Mouse (Mus musculus) neural tube, embryonic 15.5 days (tissue): Measurements from ENCODE around the gene Ctsh. TPM values are rescaled to one million over a fixed set of nuclear protein-coding genes. Genes with fewer than 3 reads are reported as not detected.

Source experiments
- ATAC-seq: fragments of 200-750 bp; cut with Nextera tagmentation; 2 replicates; pipeline ENCODE4 v1.8.0; 2017; ENCODE audit warnings: mild to moderate bottlenecking, moderate TSS enrichment, moderate library complexity; ENCODE audit not compliant: low FRiP score
- H3K27ac ChIP-seq: fragments of 300-500 bp; sonication (generic); replicated peaks from 2 replicates; pipeline ENCODE4 v1.5.1; 2015; ENCODE audit warnings: mild to moderate bottlenecking, inconsistent platforms
- H3K27me3 ChIP-seq: fragments of 300-500 bp; sonication (generic); replicated peaks from 2 replicates; pipeline ENCODE4 v1.6.1; 2015; ENCODE audit warnings: inconsistent platforms
- H3K36me3 ChIP-seq: fragments of 300-500 bp; sonication (generic); 2 replicates; pipeline ENCODE4 v1.6.1; 2015; ENCODE audit warnings: inconsistent platforms
- H3K4me1 ChIP-seq: fragments of 300-500 bp; sonication (generic); 2 replicates; pipeline ENCODE4 v1.6.1; 2015; ENCODE audit warnings: inconsistent platforms
- H3K4me2 ChIP-seq: fragments of 300-500 bp; sonication (generic); 2 replicates; pipeline ENCODE4 v1.6.1; 2015; ENCODE audit warnings: inconsistent platforms, mild to moderate bottlenecking, moderate library complexity
- H3K4me3 ChIP-seq: fragments of 300-500 bp; sonication (generic); replicated peaks from 2 replicates; pipeline ENCODE4 v1.5.1; 2015; ENCODE audit warnings: mild to moderate bottlenecking, inconsistent platforms
- H3K9ac ChIP-seq: fragments of 300-500 bp; sonication (generic); replicated peaks from 2 replicates; pipeline ENCODE4 v1.6.1; 2015; ENCODE audit warnings: mild to moderate bottlenecking, inconsistent platforms
- H3K9me3 ChIP-seq: fragments of 300-500 bp; sonication (generic); replicated peaks from 2 replicates; pipeline ENCODE4 v1.6.1; 2016; ENCODE audit warnings: inconsistent platforms
- WGBS: fragments of 180-500 bp; shearing (Covaris S2); methylation state at CpG from one replicate; pipeline ENCODE4 v1.1.7; 2015; ENCODE audit warnings: mixed read lengths; 5-methylcytosine and 5-hydroxymethylcytosine counted together
- polyA plus RNA-seq: library from polyadenylated mRNA; unstranded; fragments of >200 nt; fragmentation: Nextera tagmentation; extraction: Ambion mirVana; gene quantifications from 2 replicates; pipeline ENCODE4 v1.2.1, GENCODE M21; 2015

Gene Ctsh
- polyA plus RNA-seq, 1 experiment from 2014 or later = 41.7 TPM

DNA sequence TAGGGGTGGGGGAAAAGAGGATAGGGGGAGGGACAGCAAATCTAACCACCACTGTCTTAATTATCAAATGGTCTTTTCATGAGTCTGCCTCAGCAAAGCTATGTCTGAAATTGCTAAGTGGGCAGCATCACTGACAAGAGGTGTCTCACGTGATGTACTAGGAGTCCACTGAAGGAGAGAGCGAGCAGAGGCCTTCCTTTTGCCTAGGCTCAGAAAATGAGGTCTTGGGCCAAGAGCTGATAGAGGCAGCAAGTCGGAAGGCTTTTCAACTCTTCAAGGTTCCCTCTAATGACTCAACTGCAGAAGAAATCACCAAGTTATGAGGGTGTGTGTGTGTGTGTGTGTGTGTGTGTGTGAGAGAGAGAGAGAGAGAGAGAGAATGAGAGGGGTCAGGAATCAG, 30.2 kb downstream of the Ctsh start:
- no peak overlapping the region for H3K9ac ChIP-seq
- 94% methylated on average over 3 of the region's 3 CpGs for WGBS
- H3K4me3 ChIP-seq = no peak overlapping the region
- no peak overlapping the region for H3K4me2 ChIP-seq
- H3K36me3 ChIP-seq = peaks cover 22% of the 10 kb centered on the region
- no peak overlapping the region for H3K27ac ChIP-seq
- H3K4me1 ChIP-seq = no peaks in the 10 kb centered on the region
- no peaks in the 10 kb centered on the region for H3K9me3 ChIP-seq
- H3K27me3 ChIP-seq = no peaks in the 10 kb centered on the region
- no peak for ATAC-seq

- Histone ChIP-seq H3K4me1 (no peaks in the 10 kb centered on the region), H3K4me2 (no peak overlapping the region), H3K36me3 (peaks cover 30% of the 10 kb centered on the region), H3K27ac (no peak overlapping the region), H3K9ac (no peak overlapping the region), H3K27me3 (no peaks in the 10 kb centered on the region), H3K9me3 (no peaks in the 10 kb centered on the region), H3K4me3 (no peak overlapping the region)
- WGBS = 92% methylated on average over 8 of the region's 8 CpGs
- no peak for ATAC-seq
Observed at GRCm38 (mm10) chr9:90084766-90085468, 31.0 kb downstream of the Ctsh start.

DNA sequence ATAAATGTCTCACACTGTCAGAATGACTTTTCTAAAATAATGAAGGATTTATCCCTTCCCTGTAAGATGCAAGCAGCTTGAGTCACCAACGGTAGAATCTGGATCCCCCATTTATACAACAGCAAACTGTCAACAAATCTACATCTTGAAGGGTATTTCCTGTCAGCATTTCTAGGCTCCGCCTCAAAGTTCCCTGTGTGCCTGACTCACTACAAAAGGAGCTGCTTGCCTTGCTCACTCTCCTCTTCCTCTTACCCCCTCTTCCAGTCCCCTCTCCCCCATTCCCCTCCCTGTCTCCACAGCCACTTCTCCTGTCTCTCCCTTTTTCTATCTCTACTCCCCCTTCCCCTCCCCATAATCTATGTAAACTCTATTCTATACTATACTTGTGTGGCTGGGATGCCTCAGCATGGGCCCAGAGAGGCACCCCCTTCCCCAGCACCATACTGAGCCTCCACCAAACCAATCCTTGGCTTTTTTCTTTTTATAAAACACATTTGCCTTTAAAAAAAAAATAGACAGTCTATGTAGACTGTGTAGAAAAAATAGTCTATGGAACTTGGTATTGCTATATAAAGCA, 34.0 kb downstream of the Ctsh start:
- WGBS = 88% methylated on average over 2 of the region's 2 CpGs
- ATAC-seq = peak; percentile 58; the same call in 1 of the 2 replicates
- no peaks in the 10 kb centered on the region for H3K9me3 ChIP-seq
- H3K4me1 ChIP-seq = no peaks in the 10 kb centered on the region
- no peak overlapping the region for H3K9ac ChIP-seq
- H3K4me3 ChIP-seq = no peak overlapping the region
- no peak overlapping the region for H3K4me2 ChIP-seq
- no peak overlapping the region for H3K27ac ChIP-seq
- H3K36me3 ChIP-seq = peaks cover 51% of the 10 kb centered on the region
- no peaks in the 10 kb centered on the region for H3K27me3 ChIP-seq

DNA sequence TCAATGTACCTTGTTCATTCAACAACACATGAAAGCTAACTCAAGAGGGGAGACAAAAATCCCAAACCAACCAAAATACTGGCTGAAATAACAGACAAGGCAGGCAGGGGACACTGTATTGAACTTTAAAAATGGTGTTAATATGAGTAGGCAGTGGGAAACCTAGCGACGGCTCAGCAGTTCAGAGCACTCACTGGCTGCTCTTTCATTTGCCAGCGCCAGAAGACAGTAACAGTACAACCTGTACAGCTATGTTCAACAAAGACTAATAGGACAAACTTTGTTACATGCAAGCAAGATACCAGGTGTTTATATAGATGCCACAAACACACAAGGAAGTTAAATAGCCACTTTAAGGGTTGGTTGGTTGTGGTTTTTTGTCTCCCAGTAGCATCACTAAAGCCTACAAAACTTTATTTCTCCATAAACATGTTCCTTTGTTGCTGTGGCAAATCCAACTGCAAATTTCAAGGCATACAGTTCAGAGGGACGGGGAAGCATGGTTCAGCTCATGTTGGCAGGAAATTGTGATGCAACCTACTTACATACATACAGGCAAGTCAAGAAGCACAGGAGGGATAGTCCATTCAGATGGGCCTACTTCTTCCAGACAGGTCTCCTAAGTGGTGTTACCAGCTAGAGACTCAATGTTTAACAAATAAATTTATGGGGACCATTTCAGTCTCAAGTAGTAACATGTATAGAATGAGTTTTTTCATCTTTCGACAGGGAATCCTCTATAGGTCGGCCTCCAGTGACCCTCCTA, 35.6 kb downstream of the Ctsh start:
- ATAC-seq = no peak
- H3K27me3 ChIP-seq = no peaks in the 10 kb centered on the region
- H3K9ac ChIP-seq = no peak overlapping the region
- H3K4me3 ChIP-seq = no peak overlapping the region
- peaks cover 57% of the 10 kb centered on the region for H3K36me3 ChIP-seq
- H3K4me2 ChIP-seq = no peak overlapping the region
- WGBS = 95% methylated on average over 6 of the region's 6 CpGs
- H3K9me3 ChIP-seq = no peaks in the 10 kb centered on the region
- H3K27ac ChIP-seq = no peak overlapping the region
- no peaks in the 10 kb centered on the region for H3K4me1 ChIP-seq

- H3K9ac ChIP-seq = no peak overlapping the region
- ATAC-seq = no peak
- H3K27me3 ChIP-seq = no peaks in the 10 kb centered on the region
- H3K4me3 ChIP-seq = no peak overlapping the region
- H3K9me3 ChIP-seq = no peaks in the 10 kb centered on the region
- no peak overlapping the region for H3K27ac ChIP-seq
- no peak overlapping the region for H3K4me2 ChIP-seq
- 89% methylated on average over 5 of the region's 5 CpGs for WGBS
- H3K36me3 ChIP-seq = peaks cover 68% of the 10 kb centered on the region
- no peaks in the 10 kb centered on the region for H3K4me1 ChIP-seq
Observed at GRCm38 (mm10) chr9:90098934-90099333, 45.0 kb downstream of the Ctsh start.

DNA sequence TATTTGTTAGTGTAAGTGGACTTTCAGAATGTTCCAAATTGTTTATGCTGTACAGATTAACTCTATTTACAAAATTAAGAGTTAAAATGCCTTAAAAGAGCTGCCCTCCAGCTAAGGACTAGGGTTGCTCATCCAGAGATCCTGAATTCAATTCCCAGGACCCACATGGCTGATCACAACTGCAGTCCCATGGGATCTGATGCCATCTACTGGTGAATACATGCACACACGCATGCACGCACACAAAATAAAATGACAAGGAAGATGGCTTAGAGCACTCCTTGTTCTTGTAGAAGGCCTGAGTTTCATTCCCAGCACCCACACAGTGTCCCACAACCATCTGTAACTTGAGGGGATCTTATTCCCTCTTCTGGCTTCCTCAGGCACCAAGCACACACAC, 46.8 kb downstream of the Ctsh start:
- H3K27ac ChIP-seq = no peak overlapping the region
- H3K4me2 ChIP-seq = no peak overlapping the region
- H3K9me3 ChIP-seq = no peaks in the 10 kb centered on the region
- WGBS = 53% methylated on average over 2 of the region's 2 CpGs
- ATAC-seq = no peak
- H3K36me3 ChIP-seq = peaks cover 67% of the 10 kb centered on the region
- H3K4me3 ChIP-seq = no peak overlapping the region
- H3K4me1 ChIP-seq = no peaks in the 10 kb centered on the region
- H3K27me3 ChIP-seq = no peaks in the 10 kb centered on the region
- no peak overlapping the region for H3K9ac ChIP-seq

- peaks cover 16% of the 10 kb centered on the region for H3K4me1 ChIP-seq
- no peaks in the 10 kb centered on the region for H3K9me3 ChIP-seq
- H3K27ac ChIP-seq = no peak overlapping the region
- H3K4me2 ChIP-seq = no peak overlapping the region
- ATAC-seq = no peak
- H3K9ac ChIP-seq = no peak overlapping the region
- H3K4me3 ChIP-seq = no peak overlapping the region
- no peaks in the 10 kb centered on the region for H3K27me3 ChIP-seq
- WGBS = 97% methylated on average over 1 of the region's 1 CpGs
- peaks cover 36% of the 10 kb centered on the region for H3K36me3 ChIP-seq
Observed at GRCm38 (mm10) chr9:90105462-90105861, 51.5 kb downstream of the Ctsh start.

DNA sequence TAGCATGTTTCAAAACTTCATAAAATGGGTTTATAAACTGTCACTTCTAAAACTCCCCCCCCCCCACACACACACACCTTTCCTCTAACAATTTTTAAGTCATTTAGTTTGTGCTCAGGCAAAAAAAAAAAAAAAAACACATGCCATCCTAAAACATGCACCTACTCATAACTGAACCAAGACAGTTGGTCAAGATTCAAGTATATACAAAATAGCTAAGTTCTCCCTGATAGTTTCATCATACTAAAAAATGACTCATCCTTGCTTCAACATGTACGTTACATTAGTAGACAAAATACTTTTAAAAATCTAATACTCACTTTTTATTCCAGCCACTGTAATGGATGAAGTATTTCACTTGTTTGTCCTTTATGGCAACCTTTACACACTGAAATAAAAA, 53.0 kb downstream of the Ctsh start:
- Histone ChIP-seq H3K27ac (no peak overlapping the region), H3K36me3 (peaks cover 27% of the 10 kb centered on the region), H3K4me3 (no peak overlapping the region), H3K4me2 (no peak overlapping the region), H3K27me3 (no peaks in the 10 kb centered on the region), H3K4me1 (peaks cover 27% of the 10 kb centered on the region), H3K9me3 (no peaks in the 10 kb centered on the region), H3K9ac (no peak overlapping the region)
- ATAC-seq = no peak
- WGBS = 98% methylated on average over 1 of the region's 1 CpGs

DNA sequence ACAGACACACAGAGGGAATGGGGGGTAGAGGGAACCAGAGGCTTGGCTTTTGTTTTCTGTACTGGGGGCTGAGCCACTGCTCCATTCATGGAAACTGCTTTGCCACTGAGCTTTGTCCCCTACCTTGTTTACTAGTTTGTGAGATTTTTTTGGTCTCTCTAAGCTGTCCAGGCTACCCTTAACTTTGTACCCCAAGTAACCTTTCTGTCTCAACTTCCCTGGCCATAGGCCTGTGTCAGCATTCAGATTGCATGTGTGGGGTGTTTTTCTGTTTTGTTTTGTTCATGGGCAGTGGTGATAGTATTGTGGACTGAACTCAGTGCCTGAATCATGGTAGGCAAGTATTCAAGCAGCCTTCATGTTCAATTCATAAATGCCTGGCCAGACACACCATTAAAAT, 54.3 kb downstream of the Ctsh start:
- Histone ChIP-seq H3K9ac (no peak overlapping the region), H3K9me3 (no peaks in the 10 kb centered on the region), H3K4me1 (peaks cover 39% of the 10 kb centered on the region), H3K36me3 (peaks cover 22% of the 10 kb centered on the region), H3K27me3 (no peaks in the 10 kb centered on the region), H3K4me3 (no peak overlapping the region), H3K27ac (no peak overlapping the region), H3K4me2 (no peak overlapping the region)
- ATAC-seq = no peak

- no peak overlapping the region for H3K9ac ChIP-seq
- 69% methylated on average over 6 of the region's 6 CpGs for WGBS
- H3K27ac ChIP-seq = no peak overlapping the region
- H3K4me3 ChIP-seq = no peak overlapping the region
- H3K4me1 ChIP-seq = peaks cover 39% of the 10 kb centered on the region
- no peak for ATAC-seq
- H3K36me3 ChIP-seq = peaks cover 18% of the 10 kb centered on the region; the same call in 1 of the 2 replicates
- no peaks in the 10 kb centered on the region for H3K27me3 ChIP-seq
- H3K4me2 ChIP-seq = no peak overlapping the region
- H3K9me3 ChIP-seq = no peaks in the 10 kb centered on the region
Observed at GRCm38 (mm10) chr9:90109386-90109785, 55.4 kb downstream of the Ctsh start.

DNA sequence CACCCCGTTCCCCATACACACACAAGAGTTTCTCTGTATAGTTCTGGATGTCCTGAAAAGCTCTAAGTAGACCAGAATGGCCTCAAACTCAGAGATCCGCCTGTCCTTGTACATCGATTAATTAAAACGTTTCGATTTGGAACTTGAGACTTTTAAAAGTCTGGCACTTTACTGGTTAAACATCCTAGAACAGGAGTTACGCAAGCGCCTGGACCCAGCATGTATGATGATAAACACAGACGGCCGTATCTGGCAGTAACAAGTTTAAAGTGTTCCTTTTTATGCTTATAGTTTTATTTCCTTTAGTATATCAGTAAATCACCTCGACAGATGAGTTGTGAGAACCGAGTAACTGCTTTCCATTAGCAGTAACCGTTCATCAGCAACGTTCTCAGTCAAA, 59.2 kb downstream of the Ctsh start:
- Histone ChIP-seq H3K36me3 (peaks cover 8% of the 10 kb centered on the region; the same call in 1 of the 2 replicates), H3K27me3 (no peaks in the 10 kb centered on the region; the same call in 1 of the 2 replicates), H3K27ac (peak overlapping the region; percentile 99), H3K9ac (peak overlapping the region; percentile 97), H3K4me1 (peaks cover 41% of the 10 kb centered on the region), H3K4me3 (peak overlapping the region; percentile 84), H3K9me3 (no peaks in the 10 kb centered on the region), H3K4me2 (peak overlapping the region; percentile 76)
- WGBS = 3% methylated on average over 13 of the region's 13 CpGs
- no peak for ATAC-seq
